In the genomic region with DNA sequence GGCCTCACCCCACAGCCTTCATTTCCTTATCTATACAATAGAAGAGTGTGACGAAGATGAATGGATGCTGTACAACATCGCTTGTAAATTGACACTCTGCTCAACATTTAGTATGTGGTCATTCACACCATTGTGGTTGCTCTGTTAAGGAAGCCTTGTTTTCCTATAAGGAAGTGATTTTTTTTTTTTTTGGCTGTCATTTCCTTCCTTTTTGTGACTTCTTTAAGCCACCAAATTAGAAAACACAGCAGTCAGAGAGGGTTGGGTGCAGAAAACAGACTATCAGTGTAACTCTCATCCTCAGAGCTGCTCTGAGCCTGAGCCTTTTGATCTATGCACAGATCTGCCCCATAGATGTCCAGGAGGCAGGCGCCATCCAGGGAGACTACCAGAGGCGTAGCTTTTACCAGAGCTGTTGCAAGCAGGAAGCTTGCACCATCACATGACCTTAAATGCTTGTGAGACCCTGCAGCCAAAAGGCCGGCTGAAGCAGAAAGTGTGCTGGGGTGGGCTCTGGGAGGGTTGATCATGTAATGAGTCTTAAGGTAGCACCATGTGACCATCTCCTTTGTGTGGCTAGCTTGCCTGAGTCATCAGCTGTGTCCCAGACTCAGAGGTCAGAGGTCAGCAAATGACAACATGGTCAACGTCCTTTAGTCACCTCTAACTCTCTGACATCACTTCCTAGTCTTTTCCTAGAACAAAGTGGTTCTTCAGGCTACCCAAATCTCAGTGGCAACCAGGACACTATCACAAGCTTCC, we compare ENCODE assay signal across 10 mouse cellular contexts. TPM values are rescaled to one million over a fixed set of nuclear protein-coding genes. Genes with fewer than 3 reads are reported as not detected.
DNase-seq lines count a peak whose midpoint lies in the region; ATAC-seq and TF ChIP-seq lines count a peak whose summit lies in the region.
"Had no signal": no experiment of that assay in that cellular context is flagged by ENCODE, and none has a peak within 500 bp of the region (broad histone marks: within the 10 kb centered on the region; RNA-seq: fewer than 3 reads in every experiment).

No protein-coding gene starts in this region.

- H3K27me3 ChIP-seq in heart, embryonic 11.5 days (ENCODE audit: control insufficient read depth, insufficient read depth, low read length) = no peaks in the 10 kb centered on the region
- no peaks in the 10 kb centered on the region for H3K27me3 ChIP-seq in heart, embryonic 10.5 days (ENCODE audit: insufficient read depth, poor library complexity, severe bottlenecking)
- H3K27me3 ChIP-seq in thymus, adult 2 months (ENCODE audit: control insufficient read depth, insufficient read depth, low read length) = no peaks in the 10 kb centered on the region
- no peaks in the 10 kb centered on the region for H3K27me3 ChIP-seq in liver, embryonic 11.5 days (replicated peaks; ENCODE audit: control insufficient read depth, insufficient read depth, low read length)
- no peaks in the 10 kb centered on the region for H3K27me3 ChIP-seq in forebrain, postnatal 0 days (ENCODE audit: insufficient read depth, low read length)
- H3K27me3 ChIP-seq in hindbrain, postnatal 0 days (ENCODE audit: insufficient read depth, low read length) = no peaks in the 10 kb centered on the region

- no peak overlapping the region for H3K4me3 ChIP-seq in heart, embryonic 11.5 days (ENCODE audit: low read depth, low read length)
- H3K4me3 ChIP-seq in heart, embryonic 10.5 days = no peak overlapping the region
- H3K4me3 ChIP-seq in thymus, adult 2 months (ENCODE audit: control insufficient read depth, insufficient read depth, low read length) = no peak overlapping the region
- no peak overlapping the region for H3K4me3 ChIP-seq in liver, embryonic 11.5 days (ENCODE audit: low read depth, low read length)
- H3K4me3 ChIP-seq in forebrain, postnatal 0 days (ENCODE audit: low read depth, low read length) = no peak overlapping the region
- no peak overlapping the region for H3K4me3 ChIP-seq in hindbrain, postnatal 0 days (ENCODE audit: low read length)

- peaks cover 7% of the 10 kb centered on the region for H3K4me1 ChIP-seq in heart, embryonic 11.5 days (ENCODE audit: control insufficient read depth, insufficient read depth, low read length)
- H3K4me1 ChIP-seq in heart, embryonic 10.5 days = peaks cover 16% of the 10 kb centered on the region
- peaks cover 4% of the 10 kb centered on the region for H3K4me1 ChIP-seq in thymus, adult 2 months (replicated peaks; ENCODE audit: control insufficient read depth, insufficient read depth, low read length)
- H3K4me1 ChIP-seq in liver, embryonic 11.5 days (replicated peaks; ENCODE audit: control insufficient read depth, insufficient read depth, low read length) = no peaks in the 10 kb centered on the region; the same call in 1 of the 2 replicates
- H3K4me1 ChIP-seq in forebrain, postnatal 0 days (ENCODE audit: insufficient read depth) = no peaks in the 10 kb centered on the region
- no peaks in the 10 kb centered on the region for H3K4me1 ChIP-seq in hindbrain, postnatal 0 days (ENCODE audit: insufficient read depth, low read length)

- no peak for TF ChIP-seq POLR2A in thymus, adult 2 months (IDR thresholded peaks at IDR 0.05; ENCODE audit: control insufficient read depth, extremely low read depth, insufficient read depth, low read length, poor library complexity)

- ATAC-seq in heart, embryonic 11.5 days (replicated peaks; ENCODE audit: insufficient number of reproducible peaks, low FRiP score, low TSS enrichment) = peak; percentile 49; the same call in 1 of the 2 replicates
- ATAC-seq in liver, embryonic 11.5 days (replicated peaks; ENCODE audit: low FRiP score) = no peak; the same call in none of the 2 replicates
- no peak for ATAC-seq in forebrain, postnatal 0 days
- no peak for ATAC-seq in hindbrain, postnatal 0 days

- peaks cover 2% of the 10 kb centered on the region; the same call in 1 of the 2 replicates for H3K9me3 ChIP-seq in heart, embryonic 11.5 days (replicated peaks; ENCODE audit: control insufficient read depth, low read length)
- no peaks in the 10 kb centered on the region for H3K9me3 ChIP-seq in heart, embryonic 10.5 days
- no peaks in the 10 kb centered on the region for H3K9me3 ChIP-seq in liver, embryonic 11.5 days (ENCODE audit: control insufficient read depth, low read length)
- H3K9me3 ChIP-seq in forebrain, postnatal 0 days (ENCODE audit: low read length) = no peaks in the 10 kb centered on the region
- H3K9me3 ChIP-seq in hindbrain, postnatal 0 days (ENCODE audit: low read length) = no peaks in the 10 kb centered on the region

- TF ChIP-seq CTCF in thymus, adult 2 months (IDR thresholded peaks at IDR 0.05; ENCODE audit: borderline replicate concordance, control insufficient read depth, extremely low read depth, insufficient read depth, low read length, poor library complexity) = no peak
- no peak for TF ChIP-seq CTCF in forebrain, postnatal 0 days (IDR thresholded peaks at IDR 0.05; ENCODE audit: low read depth)
- no peak for TF ChIP-seq CTCF in hindbrain, postnatal 0 days (IDR thresholded peaks at IDR 0.05; ENCODE audit: low read depth)

- no peak overlapping the region for H3K4me2 ChIP-seq in heart, embryonic 11.5 days
- H3K4me2 ChIP-seq in liver, embryonic 11.5 days = peak overlapping the region; percentile 21; the same call in 1 of the 2 replicates
- no peak overlapping the region for H3K4me2 ChIP-seq in forebrain, postnatal 0 days (ENCODE audit: low read depth)
- no peak overlapping the region for H3K4me2 ChIP-seq in hindbrain, postnatal 0 days (ENCODE audit: low read depth, low read length)

- H3K27ac ChIP-seq in heart, embryonic 11.5 days (ENCODE audit: low read depth, low read length) = peak overlapping the region; percentile 24; the same call in 1 of the 2 replicates
- no peak overlapping the region; the same call in 1 of the 2 replicates for H3K27ac ChIP-seq in heart, embryonic 10.5 days
- peak overlapping the region; percentile 2; the same call in 1 of the 2 replicates for H3K27ac ChIP-seq in thymus, adult 2 months (ENCODE audit: control insufficient read depth, insufficient read depth, low read length)
- H3K27ac ChIP-seq in liver, embryonic 11.5 days (ENCODE audit: low read depth, low read length) = peak overlapping the region; percentile 47; the same call in 1 of the 2 replicates
- no peak overlapping the region for H3K27ac ChIP-seq in forebrain, postnatal 0 days (ENCODE audit: low read depth, low read length)
- no peak overlapping the region for H3K27ac ChIP-seq in hindbrain, postnatal 0 days

- H3K9ac ChIP-seq in heart, embryonic 11.5 days (ENCODE audit: low read depth, low read length) = no peak overlapping the region
- no peak overlapping the region for H3K9ac ChIP-seq in liver, embryonic 11.5 days (ENCODE audit: low read depth, low read length)
- no peak overlapping the region for H3K9ac ChIP-seq in forebrain, postnatal 0 days
- no peak overlapping the region for H3K9ac ChIP-seq in hindbrain, postnatal 0 days (replicated peaks; ENCODE audit: low read length)

- no peak for DNase-seq in heart, embryonic 10.5 days (ENCODE audit: low spot score)
- no peak for DNase-seq in thymus, adult 2 months
- DNase-seq in thymus, postnatal 25 days = no peak
- DNase-seq in liver, embryonic 11.5 days (ENCODE audit: low spot score) = no peak
- DNase-seq in forebrain, postnatal 0 days = no peak
- DNase-seq in left cerebral cortex, adult 8-10 months (ENCODE audit: low spot score in 2 of 2) = no peak
- no peak for DNase-seq in hindbrain, postnatal 0 days (ENCODE audit: low spot score)
- DNase-seq: gastrocnemius, postnatal 25 days; layer of hippocampus, postnatal 36 days had no signal

- 42% methylated on average over 6 of the region's 6 CpGs for WGBS in heart, embryonic 11.5 days (ENCODE audit: insufficient replicate concordance)
- WGBS in heart, embryonic 10.5 days = 45% methylated on average over 6 of the region's 6 CpGs
- WGBS in thymus, adult 2 months = 38% methylated on average over 6 of the region's 6 CpGs
- WGBS in liver, embryonic 11.5 days = 30% methylated on average over 6 of the region's 6 CpGs
- WGBS in forebrain, postnatal 0 days = 75% methylated on average over 6 of the region's 6 CpGs
- WGBS in hindbrain, postnatal 0 days = 62% methylated on average over 6 of the region's 6 CpGs

- H3K36me3 ChIP-seq in heart, embryonic 11.5 days (ENCODE audit: control insufficient read depth, insufficient read depth, low read length) = no peaks in the 10 kb centered on the region
- peaks cover 4% of the 10 kb centered on the region; the same call in 1 of the 2 replicates for H3K36me3 ChIP-seq in heart, embryonic 10.5 days
- H3K36me3 ChIP-seq in thymus, adult 2 months (ENCODE audit: control insufficient read depth, insufficient read depth, low read length) = no peaks in the 10 kb centered on the region
- H3K36me3 ChIP-seq in liver, embryonic 11.5 days (ENCODE audit: control insufficient read depth, insufficient read depth, low read length) = no peaks in the 10 kb centered on the region
- H3K36me3 ChIP-seq in forebrain, postnatal 0 days (ENCODE audit: insufficient read depth) = no peaks in the 10 kb centered on the region
- H3K36me3 ChIP-seq in hindbrain, postnatal 0 days (ENCODE audit: insufficient read depth, low read length) = no peaks in the 10 kb centered on the region

RNA-seq across cellular contexts. Expression of gene Zcchc2, which starts 9.2 kb away (rescaled TPM):
- 2.4 and 2.7 TPM in 2 replicates for polyA plus RNA-seq in heart, embryonic 11.5 days (2014; fragmentation: Nextera tagmentation; extraction: Ambion mirVana)
- polyA plus RNA-seq in heart, embryonic 10.5 days (2016; fragmentation: Nextera tagmentation; extraction: Ambion mirVana) = 1.8 and 2.4 TPM in 2 replicates
- polyA plus RNA-seq in thymus, adult 2 months (2012; rRNA removed) = 36.5 and 38.2 TPM in 2 replicates
- 3.4 and 3.9 TPM in 2 replicates for polyA plus RNA-seq in liver, embryonic 11.5 days (2014; fragmentation: Nextera tagmentation; extraction: Ambion mirVana)
- 11.8 and 14.2 TPM in 2 replicates for total RNA-seq in forebrain, postnatal 0 days (2014; rRNA removed)
- 1.4 and 2.0 TPM in 2 replicates for polyA plus RNA-seq in forebrain, postnatal 0 days (2015; fragmentation: Nextera tagmentation; extraction: Ambion mirVana)
- total RNA-seq in left cerebral cortex, adult 8-10 months (2022) = 10 to 100 TPM; 20.5 to 26.4 (median 22.2) TPM
- 14.3 and 17.0 TPM in 2 replicates for total RNA-seq in hindbrain, postnatal 0 days (2014; rRNA removed)
- 2.3 TPM in 2 replicates for polyA plus RNA-seq in hindbrain, postnatal 0 days (2015; fragmentation: Nextera tagmentation; extraction: Ambion mirVana)

Comparison
In these comparisons a context has a peak if more than half of its experiments do, and no peak if none do; other contexts are left out.
1. H3K27ac ChIP-seq: peak in heart, embryonic 11.5 days (single experiment), thymus, adult 2 months (single experiment) and liver, embryonic 11.5 days (single experiment); none in heart, embryonic 10.5 days (single experiment), forebrain, postnatal 0 days (single experiment) and hindbrain, postnatal 0 days (single experiment).